Mouse (Mus musculus): Measurements from ENCODE around the gene Pdxk. TPM values are rescaled to one million over a fixed set of nuclear protein-coding genes. Genes with fewer than 3 reads are reported as not detected.

The Pdxk gene
- polyA plus RNA-seq, 1 experiment from 2014 or later: 8.0 TPM

DNA sequence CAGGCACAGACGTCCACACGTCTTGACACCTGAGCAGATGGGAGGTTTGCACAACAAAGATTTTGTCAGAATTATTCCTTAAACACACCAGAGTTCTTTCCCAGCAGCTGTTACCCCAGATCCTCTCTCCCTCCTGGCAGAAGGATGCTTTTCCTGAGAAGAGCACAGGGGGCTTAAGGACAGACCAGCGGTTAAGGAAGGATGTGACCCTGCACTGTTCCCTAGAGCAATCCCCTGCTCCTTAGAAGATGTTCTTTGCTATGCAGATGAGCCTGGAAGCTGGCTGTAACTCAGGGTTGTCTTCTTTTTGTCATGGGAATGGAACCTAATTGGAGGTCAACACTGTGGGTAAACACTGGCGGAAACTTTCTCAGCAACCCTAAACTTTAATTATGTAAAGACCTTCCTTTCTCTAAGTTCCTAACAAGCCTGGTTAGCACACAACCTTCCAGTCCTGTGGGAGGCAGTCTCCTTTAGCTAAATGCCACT lies 73.7 kb downstream of the Pdxk start:
- 17% methylated on average over 4 of the region's 4 CpGs for WGBS
- ATAC-seq (replicated peaks; ENCODE audit: low FRiP score): no peak
- DNase-seq (ENCODE audit: low spot score): no peak

DNA sequence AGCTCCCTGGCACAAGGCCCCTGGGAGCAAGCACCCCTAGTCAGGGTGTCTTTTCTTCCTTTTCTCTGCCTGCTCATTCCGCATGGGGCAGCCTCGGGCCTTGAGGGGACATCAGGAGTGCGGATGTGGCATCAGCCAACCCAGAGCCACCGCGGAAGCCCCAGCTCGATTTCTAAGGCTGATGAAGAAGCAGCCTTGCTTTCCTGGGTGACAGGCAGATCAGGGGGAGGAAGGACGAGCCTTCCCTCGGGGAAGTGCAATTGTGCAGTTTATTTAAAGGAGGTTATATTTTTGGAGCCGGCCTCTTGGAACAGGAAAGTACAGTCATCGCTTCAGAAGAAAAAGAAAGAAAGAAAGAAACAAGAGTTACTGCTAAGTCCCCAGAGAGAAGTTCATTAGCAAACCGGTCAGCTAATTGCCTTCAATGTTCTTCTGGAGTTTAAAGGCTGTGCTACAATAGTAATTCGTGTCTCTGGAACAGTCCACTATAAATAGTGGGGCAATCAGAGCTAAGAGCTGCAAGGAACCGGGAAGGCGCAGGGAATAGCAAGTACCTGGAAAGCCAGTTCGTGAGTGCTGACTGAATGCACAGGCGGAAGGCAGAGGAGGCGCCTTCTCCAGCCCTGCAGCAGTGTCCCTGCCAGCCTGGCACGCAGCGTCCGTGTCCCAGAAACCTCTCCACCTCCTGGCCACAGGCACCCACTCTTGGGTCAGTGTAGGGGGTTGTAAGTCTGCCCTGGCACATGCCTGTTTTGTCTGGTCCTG lies 76.4 kb downstream of the Pdxk start:
- Histone ChIP-seq H3K9me3 (ENCODE audit: control insufficient read depth, low read length) (no peaks in the 10 kb centered on the region), H3K4me1 (replicated peaks; ENCODE audit: control insufficient read depth, insufficient read depth, low read length) (no peaks in the 10 kb centered on the region; the same call in 1 of the 2 replicates), H3K36me3 (ENCODE audit: control insufficient read depth, insufficient read depth, low read length) (no peaks in the 10 kb centered on the region), H3K4me2 (ENCODE audit: low read depth, low read length, severe bottlenecking) (no peak overlapping the region), H3K4me3 (ENCODE audit: low read depth, low read length) (no peak overlapping the region), H3K9ac (ENCODE audit: low read length) (no peak overlapping the region), H3K27ac (ENCODE audit: low read depth, low read length) (no peak overlapping the region), H3K27me3 (ENCODE audit: control insufficient read depth, insufficient read depth, low read length) (peaks cover 15% of the 10 kb centered on the region)
- WGBS: 61% methylated on average over 20 of the region's 20 CpGs
- ATAC-seq (replicated peaks; ENCODE audit: low FRiP score) (no peak), DNase-seq (ENCODE audit: low spot score) (no peak)

More for the DNA sequence above, 73.7 kb downstream of the Pdxk start:
- H3K36me3 ChIP-seq (ENCODE audit: control insufficient read depth, insufficient read depth, low read length): no peaks in the 10 kb centered on the region
- H3K4me2 ChIP-seq (ENCODE audit: low read depth, low read length, severe bottlenecking): no peak overlapping the region
- no peak overlapping the region for H3K27ac ChIP-seq (ENCODE audit: low read depth, low read length)
- no peak overlapping the region for H3K4me3 ChIP-seq (ENCODE audit: low read depth, low read length)
- H3K4me1 ChIP-seq (replicated peaks; ENCODE audit: control insufficient read depth, insufficient read depth, low read length): peaks cover 4% of the 10 kb centered on the region; the same call in 1 of the 2 replicates
- no peaks in the 10 kb centered on the region for H3K9me3 ChIP-seq (ENCODE audit: control insufficient read depth, low read length)
- peaks cover 15% of the 10 kb centered on the region for H3K27me3 ChIP-seq (ENCODE audit: control insufficient read depth, insufficient read depth, low read length)
- no peak overlapping the region for H3K9ac ChIP-seq (ENCODE audit: low read length)

Small RNA genes lying within 50 kb of the gene (microRNA-seq; reads per million reads assigned to microRNA genes)
- gene Mir6410 (ENCODE audit: insufficient number of aligned reads): not detected
- gene Mir6907 (ENCODE audit: insufficient number of aligned reads): 5.0 reads per million
- not detected for gene Mir6908 (ENCODE audit: insufficient number of aligned reads)

Other genes with a start within 250 kb of the Pdxk start
- gene Trappc10, start 220.3 kb downstream of the Pdxk start, polyA plus RNA-seq (2014; fragmentation: Nextera tagmentation; extraction: Ambion mirVana): 15.5 and 19.9 TPM in 2 replicates
- 52.3 and 57.9 TPM in 2 replicates for gene Agpat3, start 112.5 kb downstream of the Pdxk start, polyA plus RNA-seq (2014; fragmentation: Nextera tagmentation; extraction: Ambion mirVana)
- gene Rrp1, start 51.9 kb downstream of the Pdxk start, polyA plus RNA-seq (2014; fragmentation: Nextera tagmentation; extraction: Ambion mirVana): 290 and 324 TPM in 2 replicates
- gene Cstb, start 39.3 kb downstream of the Pdxk start, polyA plus RNA-seq (2014; fragmentation: Nextera tagmentation; extraction: Ambion mirVana): 104 and 112 TPM in 2 replicates
- not detected in 2 replicates for gene Olfr1358, start 52.5 kb upstream of the Pdxk start, polyA plus RNA-seq (2014; fragmentation: Nextera tagmentation; extraction: Ambion mirVana)
- gene Ilvbl, start 109.4 kb upstream of the Pdxk start, polyA plus RNA-seq (2014; fragmentation: Nextera tagmentation; extraction: Ambion mirVana): 22.6 and 29.4 TPM in 2 replicates
- gene Syde1, start 127.0 kb upstream of the Pdxk start, polyA plus RNA-seq (2014; fragmentation: Nextera tagmentation; extraction: Ambion mirVana): 13.5 and 14.3 TPM in 2 replicates
- gene Olfr1357, start 153.1 kb upstream of the Pdxk start, polyA plus RNA-seq (2014; fragmentation: Nextera tagmentation; extraction: Ambion mirVana): not detected in 2 replicates

Data from forebrain, embryonic 11.5 days (tissue).